ENCODE assay signal across 21 mouse cellular contexts in the genomic region with DNA sequence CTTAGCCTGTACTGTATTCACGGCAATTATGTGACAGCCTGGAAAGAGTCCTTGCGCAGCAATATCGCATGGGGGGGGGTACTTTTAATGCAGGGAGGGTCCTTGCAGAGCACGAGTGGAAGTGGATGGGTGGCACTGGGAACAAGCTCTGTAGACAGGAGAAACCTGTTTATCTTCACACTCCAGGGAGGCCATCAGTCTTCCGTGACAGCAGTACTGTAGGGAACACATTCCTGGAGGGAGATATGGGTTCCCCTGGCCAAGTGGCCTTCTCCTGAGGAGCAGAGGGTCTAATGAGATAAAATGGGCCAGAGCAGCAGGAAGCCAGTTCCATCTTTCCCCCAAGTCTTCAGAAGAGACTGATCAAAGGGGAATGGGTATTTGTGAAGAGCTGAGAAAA. TPM values are rescaled to one million over a fixed set of nuclear protein-coding genes. Genes with fewer than 3 reads are reported as not detected.
DNase-seq lines count a peak whose midpoint lies in the region; ATAC-seq and TF ChIP-seq lines count a peak whose summit lies in the region.
"Had no signal": no experiment of that assay in that cellular context is flagged by ENCODE, and none has a peak within 500 bp of the region (broad histone marks: within the 10 kb centered on the region; RNA-seq: fewer than 3 reads in every experiment).

No protein-coding gene starts in this region.

- H3K36me3 ChIP-seq in heart, embryonic 12.5 days = no peaks in the 10 kb centered on the region
- H3K36me3 ChIP-seq in hindbrain, embryonic 16.5 days (ENCODE audit: control insufficient read depth, insufficient read depth, low read length) = no peaks in the 10 kb centered on the region
- no peaks in the 10 kb centered on the region for H3K36me3 ChIP-seq in hindbrain, postnatal 0 days (ENCODE audit: insufficient read depth, low read length)
- no peaks in the 10 kb centered on the region for H3K36me3 ChIP-seq in neural tube, embryonic 15.5 days
- H3K36me3 ChIP-seq: forebrain, embryonic 12.5 days; liver, embryonic 12.5 days; midbrain, embryonic 10.5 days had no signal

- peak overlapping the region; percentile 10 for H3K4me3 ChIP-seq in heart, embryonic 12.5 days
- no peak overlapping the region for H3K4me3 ChIP-seq in hindbrain, embryonic 16.5 days (ENCODE audit: low read length)
- H3K4me3 ChIP-seq in hindbrain, postnatal 0 days (ENCODE audit: low read length) = no peak overlapping the region
- no peak overlapping the region for H3K4me3 ChIP-seq in neural tube, embryonic 15.5 days (replicated peaks)
- H3K4me3 ChIP-seq: forebrain, embryonic 12.5 days; liver, embryonic 12.5 days; midbrain, embryonic 10.5 days had no signal

- H3K9me3 ChIP-seq in heart, embryonic 12.5 days (replicated peaks) = no peaks in the 10 kb centered on the region
- no peaks in the 10 kb centered on the region for H3K9me3 ChIP-seq in hindbrain, embryonic 16.5 days (ENCODE audit: control insufficient read depth, low read length)
- no peaks in the 10 kb centered on the region for H3K9me3 ChIP-seq in hindbrain, postnatal 0 days (ENCODE audit: low read length)
- H3K9me3 ChIP-seq in neural tube, embryonic 15.5 days (replicated peaks) = no peaks in the 10 kb centered on the region
- H3K9me3 ChIP-seq: forebrain, embryonic 12.5 days; liver, embryonic 12.5 days; midbrain, embryonic 10.5 days had no signal

- H3K9ac ChIP-seq in heart, embryonic 12.5 days = peak overlapping the region; percentile 11; the same call in 1 of the 2 replicates
- no peak overlapping the region for H3K9ac ChIP-seq in hindbrain, embryonic 16.5 days (ENCODE audit: low read depth, low read length)
- no peak overlapping the region for H3K9ac ChIP-seq in hindbrain, postnatal 0 days (replicated peaks; ENCODE audit: low read length)
- no peak overlapping the region for H3K9ac ChIP-seq in neural tube, embryonic 15.5 days (replicated peaks)
- H3K9ac ChIP-seq: forebrain, embryonic 12.5 days; liver, embryonic 12.5 days; lung, embryonic 14.5 days had no signal

- H3K4me2 ChIP-seq in heart, embryonic 12.5 days = peak overlapping the region; percentile 56
- H3K4me2 ChIP-seq in hindbrain, embryonic 16.5 days (ENCODE audit: low read length) = no peak overlapping the region
- H3K4me2 ChIP-seq in hindbrain, postnatal 0 days (ENCODE audit: low read depth, low read length) = no peak overlapping the region
- no peak overlapping the region for H3K4me2 ChIP-seq in neural tube, embryonic 15.5 days
- H3K4me2 ChIP-seq: forebrain, embryonic 12.5 days; liver, embryonic 12.5 days had no signal

- 8% methylated on average over 5 of the region's 5 CpGs for WGBS in heart, embryonic 12.5 days
- WGBS in hindbrain, embryonic 16.5 days = 35% methylated on average over 5 of the region's 5 CpGs
- 27% methylated on average over 5 of the region's 5 CpGs for WGBS in hindbrain, postnatal 0 days
- 30% methylated on average over 5 of the region's 5 CpGs for WGBS in neural tube, embryonic 15.5 days

- intact Hi-C loops in heart, postnatal 14 days (cut with DNase I) = no loop called here

- no peak for TF ChIP-seq CTCF in hindbrain, postnatal 0 days (IDR thresholded peaks at IDR 0.05; ENCODE audit: low read depth)

- no peak for ATAC-seq in heart, embryonic 12.5 days (ENCODE audit: insufficient number of reproducible peaks, low FRiP score)
- 0 out of 2 replicates have a peak, but pooled peaks have one; percentile 17 for ATAC-seq in hindbrain, embryonic 16.5 days
- no peak for ATAC-seq in hindbrain, postnatal 0 days
- ATAC-seq in neural tube, embryonic 15.5 days (ENCODE audit: low FRiP score) = no peak
- ATAC-seq: liver, embryonic 12.5 days had no signal

- no peaks in the 10 kb centered on the region for H3K27me3 ChIP-seq in heart, embryonic 12.5 days (replicated peaks)
- H3K27me3 ChIP-seq in hindbrain, embryonic 16.5 days (replicated peaks; ENCODE audit: control insufficient read depth, insufficient read depth, low read length) = no peaks in the 10 kb centered on the region; the same call in 1 of the 2 replicates
- no peaks in the 10 kb centered on the region for H3K27me3 ChIP-seq in hindbrain, postnatal 0 days (ENCODE audit: insufficient read depth, low read length)
- no peaks in the 10 kb centered on the region for H3K27me3 ChIP-seq in neural tube, embryonic 15.5 days (replicated peaks)

- DNase-seq in heart, postnatal 14 days = no peak
- DNase-seq in hindbrain, postnatal 0 days (ENCODE audit: low spot score) = no peak
- peak; percentile 33 for DNase-seq in neural tube, embryonic 10.5 days (ENCODE audit: extremely low spot score, low spot score)
- DNase-seq in adrenal gland, postnatal 4 days (ENCODE audit: low spot score in 2 of 2) = no peak
- DNase-seq: adrenal gland, postnatal 25 days; cerebellum, adult 2 months; gastrocnemius, postnatal 14 days; kidney, adult 8-10 months; left cerebral cortex, postnatal 4 days; lung, embryonic 14.5 days; lung, postnatal 4 days; retina, postnatal 1 day; right cerebral cortex, postnatal 4 days; thymus, postnatal 4 days had no signal

- peak overlapping the region; percentile 91 for H3K27ac ChIP-seq in heart, embryonic 12.5 days (ENCODE audit: poor library complexity, severe bottlenecking)
- H3K27ac ChIP-seq in hindbrain, embryonic 16.5 days (ENCODE audit: low read depth, low read length) = no peak overlapping the region
- no peak overlapping the region for H3K27ac ChIP-seq in hindbrain, postnatal 0 days
- H3K27ac ChIP-seq in neural tube, embryonic 15.5 days (replicated peaks) = no peak overlapping the region
- H3K27ac ChIP-seq: forebrain, embryonic 12.5 days; liver, embryonic 12.5 days had no signal

- H3K4me1 ChIP-seq in heart, embryonic 12.5 days (replicated peaks) = peaks cover 40% of the 10 kb centered on the region
- H3K4me1 ChIP-seq in hindbrain, embryonic 16.5 days (ENCODE audit: control insufficient read depth, insufficient read depth, low read depth, low read length) = no peaks in the 10 kb centered on the region
- no peaks in the 10 kb centered on the region for H3K4me1 ChIP-seq in hindbrain, postnatal 0 days (ENCODE audit: insufficient read depth, low read length)
- peaks cover 2% of the 10 kb centered on the region; the same call in 1 of the 2 replicates for H3K4me1 ChIP-seq in neural tube, embryonic 15.5 days

RNA-seq across cellular contexts. Expression of a gene that starts 26.0 kb away (rescaled TPM):
- 2.2 and 2.7 TPM in 2 replicates for polyA plus RNA-seq in heart, embryonic 12.5 days (2016; fragmentation: Nextera tagmentation; extraction: Ambion mirVana)
- total RNA-seq in heart, postnatal 14 days (2021) = under 1 TPM; 0.12 to 0.14 TPM
- polyA plus RNA-seq in hindbrain, embryonic 16.5 days (2015; fragmentation: Nextera tagmentation; extraction: Ambion mirVana) = 0.40 and 0.51 TPM in 2 replicates
- 1.4 and 4.4 TPM in 2 replicates for total RNA-seq in hindbrain, postnatal 0 days (2014; rRNA removed)
- polyA plus RNA-seq in hindbrain, postnatal 0 days (2015; fragmentation: Nextera tagmentation; extraction: Ambion mirVana) = 0.59 and 0.65 TPM in 2 replicates
- 0.52 and 0.61 TPM in 2 replicates for polyA plus RNA-seq in neural tube, embryonic 15.5 days (2015; fragmentation: Nextera tagmentation; extraction: Ambion mirVana)
- 1 to 10 TPM; 1.5 to 2.0 TPM for total RNA-seq in adrenal gland, postnatal 4 days (2021)
- total RNA-seq: hematopoietic stem cell, adult 5-6 weeks had no signal
